16 mouse cellular contexts compared by ENCODE assay signal in the genomic region with DNA sequence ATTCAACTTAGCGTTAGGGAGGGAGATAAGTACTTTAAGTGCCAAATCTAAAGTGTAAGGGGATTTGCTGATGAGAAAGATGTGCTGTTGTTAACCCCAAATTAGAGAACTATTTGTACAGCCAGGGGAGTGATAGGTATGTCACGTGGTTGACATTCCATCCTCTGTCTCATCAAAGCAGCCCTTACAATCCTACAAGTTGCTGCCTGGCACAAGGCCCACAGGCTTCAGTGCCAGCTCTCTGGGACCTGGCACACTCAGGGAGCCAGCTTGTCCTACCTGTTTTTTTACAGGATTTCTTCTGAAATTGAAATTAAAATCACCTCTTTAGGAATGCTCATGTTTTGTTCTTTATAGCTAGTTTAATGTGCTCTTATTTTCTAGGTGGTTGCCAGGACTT.
DNase-seq lines count a peak whose midpoint lies in the region; ATAC-seq lines count a peak whose summit lies in the region.
"Had no signal": no experiment of that assay in that cellular context is flagged by ENCODE, and none has a peak within 500 bp of the region (broad histone marks: within the 10 kb centered on the region; RNA-seq: fewer than 3 reads in every experiment).

No protein-coding gene starts in this region.

- no peak overlapping the region for H3K27ac ChIP-seq in heart, embryonic 11.5 days (ENCODE audit: low read depth, low read length)
- H3K27ac ChIP-seq: embryonic facial prominence, embryonic 13.5 days had no signal

- ATAC-seq in heart, embryonic 11.5 days (replicated peaks; ENCODE audit: insufficient number of reproducible peaks, low FRiP score, low TSS enrichment): no peak
- ATAC-seq: activated CD4-positive, CD25-positive, alpha-beta regulatory T cell, adult 4 months; CD4-positive, CD25-positive, alpha-beta regulatory T cell, adult 4 months; forebrain, embryonic 16.5 days had no signal

- no peaks in the 10 kb centered on the region; the same call in 1 of the 2 replicates for H3K4me1 ChIP-seq in heart, embryonic 11.5 days (ENCODE audit: control insufficient read depth, insufficient read depth, low read length)
- H3K4me1 ChIP-seq: embryonic facial prominence, embryonic 13.5 days had no signal

- no peaks in the 10 kb centered on the region for H3K9me3 ChIP-seq in heart, embryonic 11.5 days (replicated peaks; ENCODE audit: control insufficient read depth, low read length)
- H3K9me3 ChIP-seq: embryonic facial prominence, embryonic 13.5 days had no signal

- H3K27me3 ChIP-seq in heart, embryonic 11.5 days (ENCODE audit: control insufficient read depth, insufficient read depth, low read length): no peaks in the 10 kb centered on the region; the same call in 1 of the 2 replicates
- H3K27me3 ChIP-seq: embryonic facial prominence, embryonic 13.5 days had no signal

- H3K9ac ChIP-seq in heart, embryonic 11.5 days (ENCODE audit: low read depth, low read length): no peak overlapping the region
- H3K9ac ChIP-seq: embryonic facial prominence, embryonic 13.5 days had no signal

- intact Hi-C loops in left cerebral cortex, postnatal 4 days (cut with DNase I): no loop called here

- peak; percentile 33 to 55 for DNase-seq in heart, adult 18-20 months
- peak; percentile 56 for DNase-seq in left cerebral cortex, postnatal 4 days
- DNase-seq in left cerebral cortex, adult 11 months (ENCODE audit: low spot score): no peak
- peak; percentile 17 for DNase-seq in cerebellum, adult 9-11 months
- peak; percentile 53 to 72 for DNase-seq in kidney, postnatal 25 days
- DNase-seq in frontal cortex, postnatal 10 days (ENCODE audit: low spot score in 2 of 2): no peak
- no peak for DNase-seq in spleen, adult 18-20 months
- DNase-seq: gastrocnemius, postnatal 25 days; layer of hippocampus, adult 9-11 months; retina, postnatal 1 day had no signal

- H3K4me2 ChIP-seq in heart, embryonic 11.5 days: no peak overlapping the region
- H3K4me2 ChIP-seq: embryonic facial prominence, embryonic 13.5 days; liver, embryonic 11.5 days had no signal

- no peaks in the 10 kb centered on the region for H3K36me3 ChIP-seq in heart, embryonic 11.5 days (ENCODE audit: control insufficient read depth, insufficient read depth, low read length)
- H3K36me3 ChIP-seq: embryonic facial prominence, embryonic 13.5 days had no signal

- no peak overlapping the region for H3K4me3 ChIP-seq in heart, embryonic 11.5 days (ENCODE audit: low read depth, low read length)
- H3K4me3 ChIP-seq: embryonic facial prominence, embryonic 13.5 days had no signal

- WGBS in heart, embryonic 11.5 days (ENCODE audit: insufficient replicate concordance): 33% methylated on average over 2 of the region's 2 CpGs

Comparison
In these comparisons a context has a peak if more than half of its experiments do, and no peak if none do; other contexts are left out.
1. DNase-seq: peak in heart, adult 18-20 months (2 of 2), left cerebral cortex, postnatal 4 days (single experiment), cerebellum, adult 9-11 months (single experiment) and kidney, postnatal 25 days (2 of 2); none in left cerebral cortex, adult 11 months (single experiment), frontal cortex, postnatal 10 days (0 of 2) and spleen, adult 18-20 months (0 of 2).